Mouse (Mus musculus): Measurements from ENCODE around the gene Rdh19.
"Not testable (repeated sequence)": the region's sequence is repeated elsewhere in the genome, so short reads cannot be mapped to it uniquely, and the experiment has no call there.

- not testable (repeated sequence) for TF ChIP-seq CTCF, EP300 (IDR thresholded peaks at IDR 0.05)
These were observed 32.3 kb upstream of the Rdh19 start for GRCm38 (mm10) chr10:127817268-127817910.
